ENCODE assay signal across 1 mouse cellular context in genomic region chr9:88297244-88297643, GRCm38 (mm10). TPM values are rescaled to one million over a fixed set of nuclear protein-coding genes. Genes with fewer than 3 reads are reported as not detected.
"Had no signal": no experiment of that assay in that cellular context is flagged by ENCODE, and none has a peak within 500 bp of the region (broad histone marks: within the 10 kb centered on the region; RNA-seq: fewer than 3 reads in every experiment).

No protein-coding gene starts in this region.

RNA-seq across cellular contexts. Expression of gene Nt5e, which starts 29.8 kb away (rescaled TPM):
- polyA plus RNA-seq: erythroblast, embryonic 14.5 days had no signal
